Mouse (Mus musculus) neural tube, embryonic 13.5 days (tissue): ENCODE results near the gene Cxcl5. TPM values are rescaled to one million over a fixed set of nuclear protein-coding genes. Genes with fewer than 3 reads are reported as not detected.

ENCODE experiments used
- ATAC-seq: fragments of 200-750 bp; cut with Nextera tagmentation; 2 replicates; pipeline ENCODE4 v1.8.0; 2017; ENCODE audit warnings: low read depth, mild to moderate bottlenecking, moderate TSS enrichment, moderate library complexity
- H3K27ac ChIP-seq: fragments of 300-500 bp; sonication (generic); replicated peaks from 2 replicates; pipeline ENCODE4 v1.5.1; 2015; ENCODE audit warnings: moderate library complexity, mild to moderate bottlenecking, inconsistent platforms
- H3K27me3 ChIP-seq: fragments of 300-500 bp; sonication (generic); 2 replicates; pipeline ENCODE4 v1.6.1; 2015; ENCODE audit warnings: mild to moderate bottlenecking, inconsistent platforms
- H3K36me3 ChIP-seq: fragments of 300-500 bp; sonication (generic); 2 replicates; pipeline ENCODE4 v1.6.1; 2015; ENCODE audit warnings: mild to moderate bottlenecking, inconsistent platforms
- H3K4me1 ChIP-seq: fragments of 300-500 bp; sonication (generic); replicated peaks from 2 replicates; pipeline ENCODE4 v1.6.1; 2015; ENCODE audit warnings: inconsistent platforms
- H3K4me2 ChIP-seq: fragments of 300-500 bp; sonication (generic); 2 replicates; pipeline ENCODE4 v1.6.1; 2015; ENCODE audit warnings: inconsistent platforms, mild to moderate bottlenecking, moderate library complexity
- H3K4me3 ChIP-seq: fragments of 300-500 bp; sonication (generic); 2 replicates; pipeline ENCODE4 v1.5.1; 2015; ENCODE audit warnings: mild to moderate bottlenecking, inconsistent platforms
- H3K9ac ChIP-seq: fragments of 300-500 bp; sonication (generic); 2 replicates; pipeline ENCODE4 v1.6.1; 2015; ENCODE audit warnings: moderate library complexity, mild to moderate bottlenecking, inconsistent platforms
- H3K9me3 ChIP-seq: fragments of 300-500 bp; sonication (generic); 2 replicates; pipeline ENCODE4 v1.6.1; 2016; ENCODE audit warnings: inconsistent platforms
- WGBS: fragments of 180-500 bp; shearing (Covaris S2); methylation state at CpG from one replicate; pipeline ENCODE4 v1.1.7; 2015; 5-methylcytosine and 5-hydroxymethylcytosine counted together
- polyA plus RNA-seq: library from polyadenylated mRNA; unstranded; fragments of >200 nt; fragmentation: Nextera tagmentation; extraction: Ambion mirVana; gene quantifications from 2 replicates; pipeline ENCODE4 v1.2.1, GENCODE M21; 2015

Cxcl5 gene
- polyA plus RNA-seq, 1 experiment from 2014 or later = not detected

DNA sequence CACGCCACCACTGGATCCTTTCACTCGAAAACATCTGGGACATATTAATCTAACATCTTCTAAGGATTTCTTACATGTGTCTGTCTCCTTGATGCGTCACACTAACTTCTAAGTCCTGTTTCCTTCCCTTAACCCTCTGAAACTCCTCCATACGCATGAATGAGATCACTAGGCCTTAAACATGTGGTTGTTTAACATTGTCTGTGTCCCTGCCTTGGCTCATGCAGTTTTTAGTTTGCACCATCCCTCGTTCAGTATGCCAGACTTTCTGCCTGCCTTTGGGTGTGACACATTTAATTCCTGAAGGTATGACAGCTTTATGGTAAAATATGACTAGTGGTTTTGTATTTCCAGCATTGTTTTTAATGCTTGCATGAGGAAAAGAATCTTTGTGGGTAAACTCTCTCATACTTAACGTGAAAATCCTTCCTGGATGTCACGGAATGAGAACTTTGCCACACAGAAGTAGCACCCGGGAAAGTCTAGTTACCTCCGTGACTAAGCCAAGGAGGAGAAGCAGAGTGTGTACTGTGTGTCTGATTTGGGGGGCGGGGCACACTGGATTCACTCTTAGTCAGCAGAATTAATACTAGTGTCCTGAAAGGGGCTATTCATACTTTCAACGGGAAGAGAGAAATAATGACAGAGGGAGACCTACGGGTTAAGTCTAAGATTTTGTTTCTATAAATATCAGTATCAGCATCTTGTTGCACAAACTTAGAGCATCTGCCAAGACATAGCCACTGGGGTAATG, 4.9 kb downstream of the Cxcl5 start:
- no peak for ATAC-seq
- Histone ChIP-seq H3K27ac (no peak overlapping the region), H3K4me3 (no peak overlapping the region), H3K9me3 (no peaks in the 10 kb centered on the region), H3K4me1 (peaks cover 8% of the 10 kb centered on the region), H3K36me3 (no peaks in the 10 kb centered on the region), H3K9ac (no peak overlapping the region), H3K4me2 (no peak overlapping the region), H3K27me3 (peaks cover 13% of the 10 kb centered on the region)
- WGBS = 76% methylated on average over 12 of the region's 12 CpGs

DNA sequence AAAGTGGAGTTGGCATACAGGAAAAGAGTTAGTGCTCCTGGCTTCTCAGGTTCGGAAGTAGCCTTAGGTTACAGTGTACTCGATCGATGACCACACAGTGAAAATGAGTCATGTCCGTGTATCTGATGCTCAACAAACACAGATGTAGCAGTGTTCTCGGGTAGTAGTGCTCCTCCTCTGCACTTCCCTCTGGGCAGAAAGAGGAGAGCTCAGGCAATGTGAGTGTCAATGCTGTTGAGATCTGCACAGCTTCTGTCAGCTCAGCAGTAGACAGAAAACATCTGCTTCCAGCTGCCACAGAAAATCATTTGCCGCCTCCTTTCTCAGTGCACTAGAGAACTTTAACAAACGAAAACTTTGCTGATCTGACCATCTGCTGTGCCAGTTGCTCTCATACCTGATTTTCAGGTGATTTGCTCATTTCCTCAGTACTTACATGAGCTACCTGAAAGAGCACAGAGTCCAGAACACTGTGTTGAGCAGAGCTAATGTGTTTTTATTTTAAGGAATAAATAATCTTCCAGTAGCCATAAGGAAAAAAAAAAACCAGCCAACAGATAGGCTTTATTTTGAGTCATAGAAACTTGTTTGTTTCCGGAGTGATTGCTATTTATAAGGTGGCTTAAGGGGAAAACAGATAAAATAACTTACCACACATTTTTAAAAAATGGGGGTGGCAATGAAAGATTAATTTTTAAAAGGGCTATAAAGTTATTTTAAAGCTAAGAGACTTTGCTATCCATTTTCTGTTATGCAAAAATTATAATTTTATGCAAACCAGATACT, 6.9 kb downstream of the Cxcl5 start:
- no peaks in the 10 kb centered on the region for H3K4me1 ChIP-seq
- H3K9ac ChIP-seq = no peak overlapping the region
- 78% methylated on average over 8 of the region's 8 CpGs for WGBS
- H3K9me3 ChIP-seq = no peaks in the 10 kb centered on the region
- H3K36me3 ChIP-seq = no peaks in the 10 kb centered on the region
- H3K4me3 ChIP-seq = no peak overlapping the region
- no peaks in the 10 kb centered on the region for H3K27me3 ChIP-seq
- H3K27ac ChIP-seq = no peak overlapping the region
- H3K4me2 ChIP-seq = no peak overlapping the region
- ATAC-seq = no peak

DNA sequence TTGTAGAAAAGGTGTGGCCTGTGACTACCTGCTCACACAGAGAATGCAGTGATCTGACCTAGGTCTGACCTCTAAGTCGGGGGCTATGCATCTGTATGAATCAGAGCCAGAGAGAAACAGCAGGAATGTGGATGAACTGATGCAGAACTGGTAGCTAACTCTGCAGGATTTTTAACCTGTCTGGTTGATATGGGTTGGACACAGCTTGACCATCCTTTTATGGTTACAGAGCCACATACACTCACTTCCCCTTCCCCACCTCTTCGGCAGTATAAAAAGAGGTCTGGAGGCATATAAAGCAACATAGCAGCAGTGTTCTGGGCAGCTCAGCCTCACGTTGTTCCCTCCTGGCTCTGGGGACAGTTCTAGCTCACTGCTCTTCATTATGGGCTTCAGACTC, 9.1 kb downstream of the Cxcl5 start, which contains the start of gene Ppbp:
TSS of gene Ppbp (plus strand) at position 301 of the 400 bp plus-strand sequence.
- no peaks in the 10 kb centered on the region for H3K4me1 ChIP-seq
- H3K9ac ChIP-seq = no peak within 1 kb of the TSS
- no peaks in the 10 kb centered on the region for H3K36me3 ChIP-seq
- no peaks in the 10 kb centered on the region for H3K9me3 ChIP-seq
- H3K4me2 ChIP-seq = no peak within 1 kb of the TSS
- WGBS = 68% methylated on average over 3 of the region's 3 CpGs
- no peak within 1 kb of the TSS for H3K4me3 ChIP-seq
- no peak for ATAC-seq
- H3K27me3 ChIP-seq = no peaks in the 10 kb centered on the region
- no peak within 1 kb of the TSS for H3K27ac ChIP-seq

DNA sequence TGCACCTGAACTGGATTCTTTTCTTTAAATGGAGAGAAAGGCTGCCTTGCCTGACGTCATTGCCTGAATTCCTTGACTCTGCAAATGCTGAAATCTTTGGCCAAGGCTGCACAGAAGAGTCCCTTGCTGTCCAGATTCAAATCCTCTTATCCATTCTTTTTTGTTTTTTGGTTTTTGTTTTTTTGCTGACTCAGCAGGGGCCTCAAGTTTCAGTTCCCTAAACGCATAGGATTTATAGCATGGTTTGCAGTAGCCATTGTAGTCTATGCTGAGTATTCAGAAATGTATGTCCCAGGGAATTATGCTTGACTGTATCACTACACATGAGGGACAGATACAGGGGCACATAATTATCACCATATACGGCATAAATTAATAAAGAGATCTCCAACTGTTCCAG, 12.2 kb downstream of the Cxcl5 start:
- no peak overlapping the region for H3K4me2 ChIP-seq
- no peak for ATAC-seq
- H3K27me3 ChIP-seq = no peaks in the 10 kb centered on the region
- no peak overlapping the region for H3K27ac ChIP-seq
- H3K9me3 ChIP-seq = no peaks in the 10 kb centered on the region
- H3K9ac ChIP-seq = no peak overlapping the region
- H3K36me3 ChIP-seq = no peaks in the 10 kb centered on the region
- no peak overlapping the region for H3K4me3 ChIP-seq
- H3K4me1 ChIP-seq = no peaks in the 10 kb centered on the region
- WGBS = 77% methylated on average over 3 of the region's 3 CpGs

DNA sequence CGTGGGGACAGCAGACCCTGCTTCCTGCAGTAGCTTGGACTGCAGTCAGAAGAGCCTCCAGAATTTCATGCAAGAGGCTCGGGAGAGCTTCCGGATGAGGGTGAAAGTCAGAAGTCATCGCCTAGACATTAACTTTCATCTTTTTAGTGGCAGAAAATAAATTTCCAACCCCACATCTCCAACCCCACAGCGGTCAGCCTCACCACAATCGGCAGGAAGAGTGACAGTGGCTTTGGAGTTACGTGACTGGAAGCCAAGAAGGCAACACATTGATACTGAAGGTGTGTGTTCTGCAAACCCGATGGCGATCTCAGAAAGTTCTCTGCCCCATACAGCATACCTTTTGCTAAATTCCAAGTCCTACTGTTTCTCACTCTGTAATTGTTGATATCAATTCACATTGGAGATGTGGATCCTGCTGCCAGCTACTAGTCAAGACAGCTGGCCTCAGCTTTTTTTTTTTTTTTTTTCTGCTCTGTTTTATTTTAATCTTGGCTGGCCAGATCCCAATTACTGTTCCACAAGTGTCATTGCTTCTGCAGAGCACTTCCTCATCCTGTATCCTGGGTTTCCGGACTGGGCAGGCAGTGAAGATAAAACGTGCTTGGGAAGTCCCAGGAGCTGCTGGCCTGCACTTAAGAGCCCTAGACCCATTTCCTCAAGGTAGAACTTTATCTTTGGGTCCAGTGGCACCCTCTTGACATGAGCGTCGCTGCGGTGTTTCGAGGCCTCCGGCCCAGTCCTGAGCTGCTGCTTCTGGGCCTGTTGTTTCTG, 12.9 kb downstream of the Cxcl5 start, which contains the start of gene Pf4:
TSS of gene Pf4 (plus strand) at position 556 of the 774 bp plus-strand sequence.
- Histone ChIP-seq H3K27ac (no peak within 1 kb of the TSS), H3K4me1 (no peaks in the 10 kb centered on the region), H3K36me3 (no peaks in the 10 kb centered on the region), H3K4me2 (no peak within 1 kb of the TSS), H3K9ac (no peak within 1 kb of the TSS), H3K4me3 (no peak within 1 kb of the TSS), H3K27me3 (no peaks in the 10 kb centered on the region), H3K9me3 (no peaks in the 10 kb centered on the region)
- no peak for ATAC-seq
- WGBS = 88% methylated on average over 16 of the region's 16 CpGs

DNA sequence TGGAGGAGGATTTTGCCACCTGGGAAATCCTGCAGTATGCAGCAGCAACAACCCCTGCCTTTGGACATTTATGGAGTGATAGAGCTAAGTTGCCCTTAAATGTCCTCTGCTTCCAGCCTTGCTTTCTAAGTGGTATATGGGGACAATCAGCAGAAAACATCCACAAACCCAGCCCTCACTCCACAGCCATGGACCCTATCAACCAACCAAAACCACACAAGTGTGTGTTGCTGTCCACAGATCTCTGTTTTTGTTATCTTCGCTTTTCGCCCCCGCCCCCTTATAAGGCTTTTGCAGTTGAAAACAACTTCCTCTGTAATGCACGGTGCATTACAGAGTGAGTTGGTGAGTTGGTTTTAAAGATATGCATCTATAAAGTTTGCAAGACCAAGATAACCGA, 16.4 kb downstream of the Cxcl5 start:
- Histone ChIP-seq H3K9me3 (no peaks in the 10 kb centered on the region), H3K27ac (no peak overlapping the region), H3K4me1 (no peaks in the 10 kb centered on the region), H3K36me3 (no peaks in the 10 kb centered on the region), H3K27me3 (no peaks in the 10 kb centered on the region), H3K9ac (no peak overlapping the region), H3K4me3 (no peak overlapping the region), H3K4me2 (no peak overlapping the region)
- WGBS = 93% methylated on average over 5 of the region's 5 CpGs
- ATAC-seq = no peak

DNA sequence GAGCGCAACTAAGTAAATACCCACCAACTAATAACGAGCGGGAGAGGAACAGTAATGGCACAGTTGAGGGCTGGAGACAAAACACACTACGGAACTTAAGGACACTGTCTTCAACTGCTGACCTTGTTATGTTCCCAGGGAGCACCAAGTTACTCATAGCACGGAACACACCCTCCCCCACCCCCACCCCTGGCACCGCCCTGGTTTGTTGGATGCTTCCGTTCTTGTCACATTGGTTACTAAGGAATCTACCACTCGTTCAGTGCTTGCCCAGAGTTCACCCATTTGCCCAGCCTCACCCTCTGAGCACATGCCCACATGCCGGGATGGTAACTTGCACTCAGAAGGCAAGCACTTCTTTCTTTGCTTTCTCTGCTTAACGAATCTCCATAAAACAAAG, 18.5 kb downstream of the Cxcl5 start:
- no peak overlapping the region for H3K27ac ChIP-seq
- H3K9ac ChIP-seq = no peak overlapping the region
- no peaks in the 10 kb centered on the region for H3K36me3 ChIP-seq
- H3K9me3 ChIP-seq = no peaks in the 10 kb centered on the region
- H3K27me3 ChIP-seq = no peaks in the 10 kb centered on the region
- no peak for ATAC-seq
- H3K4me3 ChIP-seq = no peak overlapping the region
- 85% methylated on average over 10 of the region's 10 CpGs for WGBS
- H3K4me2 ChIP-seq = no peak overlapping the region
- no peaks in the 10 kb centered on the region for H3K4me1 ChIP-seq

DNA sequence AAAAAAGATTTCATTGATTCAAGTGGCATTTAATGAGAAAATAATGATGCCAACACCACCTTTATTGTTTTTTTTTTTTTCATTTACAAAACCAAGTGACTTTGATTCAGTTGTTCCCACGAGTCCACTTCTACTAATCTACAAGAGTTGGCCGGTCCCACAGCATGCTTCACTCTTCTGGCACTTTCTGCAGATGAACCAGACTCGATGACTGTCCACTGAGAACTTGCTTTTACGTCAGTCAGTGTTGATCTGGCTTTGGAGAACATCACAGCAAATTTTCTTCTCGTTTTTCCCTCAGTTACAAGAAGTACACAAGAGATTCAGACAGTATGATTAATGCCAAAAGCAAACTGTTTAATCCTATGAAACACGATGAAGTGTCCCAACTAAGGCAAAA, 19.7 kb downstream of the Cxcl5 start:
- Histone ChIP-seq H3K9me3 (no peaks in the 10 kb centered on the region), H3K9ac (no peak overlapping the region), H3K4me3 (no peak overlapping the region), H3K36me3 (no peaks in the 10 kb centered on the region), H3K27me3 (no peaks in the 10 kb centered on the region), H3K4me1 (no peaks in the 10 kb centered on the region), H3K27ac (no peak overlapping the region), H3K4me2 (no peak overlapping the region)
- 84% methylated on average over 6 of the region's 6 CpGs for WGBS
- ATAC-seq = no peak

DNA sequence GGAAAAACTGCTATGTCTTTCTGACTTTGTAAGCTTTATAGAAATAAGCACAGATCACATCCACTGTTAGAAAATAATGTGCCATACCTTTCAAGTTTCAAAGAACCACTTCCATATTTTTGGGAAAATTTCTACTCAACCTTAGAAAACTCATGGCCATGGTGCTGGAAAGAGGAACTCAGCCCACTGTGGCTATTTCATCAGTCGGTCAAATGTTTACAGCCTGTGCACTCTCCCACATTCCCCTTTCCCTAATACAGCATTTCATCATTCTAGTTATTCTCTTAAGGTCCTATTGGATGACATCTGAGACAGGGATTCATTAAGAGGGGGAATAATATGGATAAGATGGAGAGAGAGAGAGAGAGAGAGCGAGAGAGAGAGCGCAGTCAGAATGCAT, 24.5 kb downstream of the Cxcl5 start:
- H3K27me3 ChIP-seq = no peaks in the 10 kb centered on the region
- no peak overlapping the region for H3K4me2 ChIP-seq
- no peak overlapping the region for H3K9ac ChIP-seq
- H3K27ac ChIP-seq = no peak overlapping the region
- 86% methylated on average over 3 of the region's 3 CpGs for WGBS
- no peaks in the 10 kb centered on the region for H3K9me3 ChIP-seq
- ATAC-seq = no peak
- H3K4me1 ChIP-seq = peaks cover 8% of the 10 kb centered on the region
- H3K36me3 ChIP-seq = no peaks in the 10 kb centered on the region
- no peak overlapping the region for H3K4me3 ChIP-seq

DNA sequence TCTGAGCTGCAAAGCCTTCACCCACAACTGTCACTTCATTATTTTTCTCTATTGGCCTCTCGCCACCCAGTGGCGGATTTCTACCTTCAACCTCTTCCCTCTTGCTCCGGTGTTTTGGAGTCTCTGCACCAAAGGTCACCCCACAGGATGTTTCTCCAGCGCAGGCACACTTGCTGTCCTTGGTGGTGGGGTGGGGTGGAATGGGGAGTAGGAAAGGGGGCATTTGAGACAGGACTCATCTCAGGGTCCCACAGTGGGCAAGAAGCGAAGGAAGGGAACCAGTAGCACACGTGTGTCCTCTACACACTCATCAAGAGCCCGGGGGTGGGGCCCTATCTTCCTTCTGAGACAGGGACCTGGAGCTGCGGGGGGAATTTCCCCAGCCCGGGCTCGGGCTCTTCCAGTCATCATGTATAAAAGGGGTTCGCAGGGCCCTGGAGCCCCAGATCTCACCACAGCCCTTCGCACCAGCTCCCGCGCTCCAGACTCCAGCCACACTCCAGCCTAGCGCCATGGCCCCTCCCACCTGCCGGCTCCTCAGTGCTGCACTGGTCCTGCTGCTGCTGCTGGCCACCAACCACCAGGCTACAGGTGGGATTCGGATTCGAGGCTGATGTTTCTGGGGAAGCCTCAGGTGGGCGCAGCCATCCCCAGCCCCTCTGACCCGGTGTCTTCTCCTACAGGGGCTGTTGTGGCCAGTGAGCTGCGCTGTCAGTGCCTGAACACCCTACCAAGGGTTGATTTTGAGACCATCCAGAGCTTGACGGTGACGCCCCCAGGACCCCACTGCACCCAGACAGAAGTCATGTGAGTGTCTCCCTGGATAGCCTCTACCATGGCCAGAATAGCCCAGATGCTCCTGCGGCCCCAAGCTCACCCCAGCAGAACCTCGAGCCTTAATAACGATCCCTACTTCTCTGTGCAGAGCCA, 26.8 kb downstream of the Cxcl5 start, which contains the start of gene Cxcl3:
TSS of gene Cxcl3 (plus strand) at position 445 of the 930 bp plus-strand sequence.
- peak within 1 kb of the TSS; percentile 64 for H3K4me2 ChIP-seq
- no peaks in the 10 kb centered on the region for H3K9me3 ChIP-seq
- peak within 1 kb of the TSS; percentile 34 for H3K4me3 ChIP-seq
- ATAC-seq = peak; percentile 87
- peaks cover 8% of the 10 kb centered on the region for H3K4me1 ChIP-seq
- no peak within 1 kb of the TSS for H3K27ac ChIP-seq
- H3K36me3 ChIP-seq = no peaks in the 10 kb centered on the region
- H3K27me3 ChIP-seq = no peaks in the 10 kb centered on the region
- 0 out of 2 replicates have a peak within 1 kb of the TSS, but pooled peaks have one; percentile 45 for H3K9ac ChIP-seq
- WGBS = 18% methylated on average over 26 of the region's 26 CpGs

DNA sequence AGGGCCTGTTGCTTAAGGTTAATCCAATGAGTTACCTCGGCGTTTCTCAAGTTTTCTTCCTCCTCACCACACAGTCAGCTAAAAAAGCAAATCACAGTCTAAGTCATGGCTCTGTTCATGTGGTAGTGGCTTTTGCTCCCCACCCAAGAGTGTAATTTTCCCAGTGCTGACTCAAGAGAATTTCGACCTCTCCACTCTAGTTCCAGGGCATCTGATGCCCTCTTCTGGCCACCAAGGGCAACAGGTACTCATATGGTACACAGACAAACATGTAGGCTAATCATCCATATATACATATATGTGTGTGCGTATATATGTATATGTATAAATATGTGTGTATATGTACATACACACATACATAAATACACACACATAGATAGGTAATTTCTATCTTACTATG, 29.0 kb downstream of the Cxcl5 start:
- Histone ChIP-seq H3K27me3 (no peaks in the 10 kb centered on the region), H3K9me3 (no peaks in the 10 kb centered on the region), H3K4me1 (peaks cover 8% of the 10 kb centered on the region), H3K36me3 (no peaks in the 10 kb centered on the region), H3K4me3 (no peak overlapping the region), H3K27ac (no peak overlapping the region), H3K4me2 (no peak overlapping the region), H3K9ac (no peak overlapping the region)
- no peak for ATAC-seq
- 78% methylated on average over 4 of the region's 4 CpGs for WGBS
